Mouse (Mus musculus) embryo, embryonic 11 days (tissue): ENCODE measurements around the gene Cxcl10.
A peak's percentile ranks its signal among the peaks of the same experiment; 100 is the strongest.

Experiments
- DNase-seq: peaks from one replicate; pipeline ENCODE4 v3.0.0-alpha.2; 2015

Cxcl10 gene

GRCm38 (mm10) chr5:92313776-92314175 lies 34.9 kb downstream of the Cxcl10 start:
- DNase-seq, result no peak

GRCm38 (mm10) chr5:92312046-92312715 lies 36.5 kb downstream of the Cxcl10 start:
- DNase-seq, result peak; percentile 94

GRCm38 (mm10) chr5:92309681-92310511 lies 38.8 kb downstream of the Cxcl10 start, which contains the start of gene Sdad1:
Sdad1 (minus strand) TSS chr5:92310479.
- DNase-seq, result peak; percentile 96

GRCm38 (mm10) chr5:92304291-92304690 lies 44.4 kb downstream of the Cxcl10 start:
- DNase-seq, result no peak

GRCm38 (mm10) chr5:92302149-92302840 lies 46.4 kb downstream of the Cxcl10 start:
- no peak for DNase-seq
